Mouse (Mus musculus) T-helper 1 cell (primary cell): ENCODE data around the gene Hcn2.

Experiments used
- in situ Hi-C: fragments of 300-600 bp; cut with MboI, MseI; formaldehyde crosslinking; loops from one replicate; pipeline ENCODE4 v1.15.1; 2025; ENCODE audit warnings: high pct_unique_total_duplicates

Hcn2 gene

GRCm38 (mm10) chr10:79708668-79709067, 7.8 kb upstream of the Hcn2 start:
- in situ Hi-C loops: loop anchor here (5.0 kb wide), 1 partner anchor 74 kb away; no protein-coding TSS in a partner anchor

GRCm38 (mm10) chr10:79709307-79709706, 7.1 kb upstream of the Hcn2 start:
- in situ Hi-C loops: loop anchor here (5.0 kb wide), 1 partner anchor 73 kb away; no protein-coding TSS in a partner anchor

GRCm38 (mm10) chr10:79712029-79712428, 4.4 kb upstream of the Hcn2 start:
- in situ Hi-C loops: no loop called here

GRCm38 (mm10) chr10:79712499-79713126, 3.8 kb upstream of the Hcn2 start:
- in situ Hi-C loops: no loop called here

GRCm38 (mm10) chr10:79713163-79713562, 3.3 kb upstream of the Hcn2 start:
- in situ Hi-C loops: no loop called here

GRCm38 (mm10) chr10:79714996-79715395, 1.4 kb upstream of the Hcn2 start:
- in situ Hi-C loops: no loop called here

- in situ Hi-C loops: no loop called here
Observed at GRCm38 (mm10) chr10:79716988-79717355, 538 bp downstream of the Hcn2 start.

- in situ Hi-C loops: no loop called here
Observed at GRCm38 (mm10) chr10:79717640-79718357, 1.4 kb downstream of the Hcn2 start.

GRCm38 (mm10) chr10:79721089-79721488, 4.7 kb downstream of the Hcn2 start:
- in situ Hi-C loops: no loop called here

- in situ Hi-C loops: no loop called here
Observed at GRCm38 (mm10) chr10:79723047-79723446, 6.6 kb downstream of the Hcn2 start.

- in situ Hi-C loops: no loop called here
Observed at GRCm38 (mm10) chr10:79723692-79724091, 7.3 kb downstream of the Hcn2 start.

GRCm38 (mm10) chr10:79726090-79726489, 9.7 kb downstream of the Hcn2 start:
- in situ Hi-C loops: no loop called here

- in situ Hi-C loops: no loop called here
Observed at GRCm38 (mm10) chr10:79728323-79729249, 12.2 kb downstream of the Hcn2 start.

GRCm38 (mm10) chr10:79729357-79729965, 13.0 kb downstream of the Hcn2 start:
- in situ Hi-C loops: no loop called here

- in situ Hi-C loops: no loop called here
Observed at GRCm38 (mm10) chr10:79732500-79732899, 16.1 kb downstream of the Hcn2 start.

- in situ Hi-C loops: no loop called here
Observed at GRCm38 (mm10) chr10:79733847-79734246, 17.4 kb downstream of the Hcn2 start.

- in situ Hi-C loops: no loop called here
Observed at GRCm38 (mm10) chr10:79735361-79735760, 18.9 kb downstream of the Hcn2 start.

GRCm38 (mm10) chr10:79736706-79737105, 20.3 kb downstream of the Hcn2 start:
- in situ Hi-C loops: no loop called here

- in situ Hi-C loops: no loop called here
Observed at GRCm38 (mm10) chr10:79738259-79738658, 21.8 kb downstream of the Hcn2 start.

GRCm38 (mm10) chr10:79739234-79739633, 22.8 kb downstream of the Hcn2 start:
- in situ Hi-C loops: no loop called here

- in situ Hi-C loops: no loop called here
Observed at GRCm38 (mm10) chr10:79740863-79741262, 24.4 kb downstream of the Hcn2 start.

- in situ Hi-C loops: no loop called here
Observed at GRCm38 (mm10) chr10:79743161-79743560, 26.7 kb downstream of the Hcn2 start.
